Mouse (Mus musculus) megakaryocyte progenitor cell, adult 5-6 weeks (primary cell): Measurements from ENCODE around the gene Runx1. TPM values are rescaled to one million over a fixed set of nuclear protein-coding genes. Genes with fewer than 3 reads are reported as not detected.
A peak's percentile ranks its signal among the peaks of the same experiment; 100 is the strongest.

Source experiments
- ATAC-seq: replicated peaks from 2 replicates; pipeline ENCODE4 v1.8.0; 2016; ENCODE audit warnings: mild to moderate bottlenecking, moderate TSS enrichment, inconsistent platforms; ENCODE audit not compliant: poor library complexity
- total RNA-seq, 2 experiments: library from RNA; stranded (forward) in 1 of 2; stranded (reverse) in 1 of 2; fragments of 157-497, 149-512 nt in 1 of 2; fragments of 200-1000 nt in 1 of 2; gene quantifications; 2 replicates each; pipeline versions ENCODE4 v1.2.3 to v1.2.4; 2015 to 2017

Gene Runx1
- total RNA-seq, 2 experiments from 2014 or later = 51.3 to 107 TPM

DNA sequence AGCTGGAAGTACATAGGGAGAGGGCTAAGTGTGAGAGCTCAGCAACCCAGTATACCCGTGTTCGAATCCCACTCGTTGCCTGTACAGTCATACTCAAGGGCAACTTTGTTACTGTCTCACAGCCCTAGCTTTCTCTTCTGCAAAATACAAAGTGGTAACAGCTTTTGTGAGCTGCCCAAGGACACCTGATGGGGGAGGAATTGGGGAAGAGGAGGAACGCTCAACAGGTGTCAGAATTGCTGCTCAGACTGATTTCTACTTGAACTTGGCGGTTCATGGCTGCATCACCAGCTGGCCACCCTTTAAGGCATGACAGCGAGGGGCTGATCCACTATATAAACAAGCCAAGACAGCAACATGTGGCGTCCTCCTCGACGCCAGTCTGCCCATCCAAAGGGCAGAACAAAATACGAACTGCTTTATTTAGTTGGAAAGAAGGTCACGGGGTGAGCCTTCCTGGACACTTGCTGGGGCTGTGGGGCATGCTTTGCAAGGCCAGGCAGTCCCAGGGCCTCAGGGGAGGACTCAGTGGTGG is 151.0 kb downstream of the Runx1 start:
- ATAC-seq = no peak

DNA sequence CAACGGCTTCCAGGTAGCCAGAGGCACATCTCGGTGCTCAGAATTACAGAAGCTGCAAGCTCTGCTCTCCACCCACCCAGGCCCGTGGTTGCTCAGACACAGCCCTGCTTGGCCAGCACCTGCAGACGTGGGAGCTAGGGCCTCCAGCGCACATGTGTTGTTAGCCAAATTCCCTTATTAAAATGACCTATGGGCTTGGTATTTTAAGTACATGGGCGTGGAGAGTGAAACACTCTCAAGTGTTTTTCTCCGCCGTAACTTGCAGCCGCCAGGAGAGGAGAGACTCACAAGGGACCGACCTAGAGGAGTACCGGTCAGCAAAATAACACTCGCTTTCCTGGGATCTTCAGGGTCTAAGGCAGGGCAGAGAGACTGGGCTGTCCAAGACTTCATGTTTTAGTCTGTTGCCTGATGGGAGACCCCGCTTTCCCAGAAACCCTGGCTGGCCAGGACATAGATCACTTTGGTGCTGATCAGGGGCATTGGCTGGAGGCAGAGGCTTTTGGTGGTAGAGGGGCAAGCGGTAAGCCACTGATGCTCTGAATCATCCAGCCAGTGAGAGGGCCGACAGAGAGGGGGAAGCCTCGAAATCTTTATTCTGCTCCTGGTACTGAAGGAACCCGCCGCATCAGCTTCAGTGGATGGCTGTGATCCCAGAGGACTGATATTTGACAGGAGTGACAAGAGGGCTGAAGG is 151.7 kb downstream of the Runx1 start:
- no peak for ATAC-seq

DNA sequence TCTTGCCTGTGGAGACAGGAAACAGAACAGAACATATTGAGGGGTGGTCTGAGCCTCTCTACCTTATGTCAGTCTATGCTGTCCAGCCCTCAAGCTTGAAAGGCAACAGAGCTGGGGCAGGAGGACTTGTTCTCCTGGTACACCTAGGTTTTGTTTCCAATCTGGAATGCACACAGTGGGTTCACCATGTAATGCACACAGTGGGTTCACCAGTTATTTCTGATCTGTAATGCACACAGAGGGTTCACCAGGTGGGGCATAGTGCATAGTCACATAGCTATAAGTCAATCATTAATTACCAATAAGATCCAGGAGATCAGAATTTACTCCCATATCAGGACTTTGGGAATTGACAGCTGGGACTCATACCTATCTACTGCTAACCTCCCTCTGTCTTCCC is 157.1 kb downstream of the Runx1 start:
- no peak for ATAC-seq

DNA sequence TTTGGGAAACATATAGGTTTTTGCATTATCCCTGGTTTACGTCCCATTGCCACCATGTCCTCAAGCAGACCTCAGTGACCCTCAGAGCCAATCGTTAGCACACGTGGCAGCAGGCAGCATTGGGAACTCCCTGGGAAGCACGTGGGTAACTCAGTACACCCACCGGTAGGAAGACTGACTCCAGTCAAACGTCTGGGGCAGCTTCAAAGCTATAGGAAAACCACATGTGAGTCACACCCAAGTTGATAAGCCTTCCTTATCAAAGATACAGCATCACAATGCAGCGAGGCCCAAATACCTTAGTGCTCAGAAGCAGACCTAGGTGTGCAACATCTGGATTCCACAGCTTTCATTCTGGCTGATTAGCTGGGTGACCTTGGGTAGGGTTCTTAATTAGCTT is 164.2 kb downstream of the Runx1 start:
- ATAC-seq = no peak; the same call in 1 of the 2 replicates

DNA sequence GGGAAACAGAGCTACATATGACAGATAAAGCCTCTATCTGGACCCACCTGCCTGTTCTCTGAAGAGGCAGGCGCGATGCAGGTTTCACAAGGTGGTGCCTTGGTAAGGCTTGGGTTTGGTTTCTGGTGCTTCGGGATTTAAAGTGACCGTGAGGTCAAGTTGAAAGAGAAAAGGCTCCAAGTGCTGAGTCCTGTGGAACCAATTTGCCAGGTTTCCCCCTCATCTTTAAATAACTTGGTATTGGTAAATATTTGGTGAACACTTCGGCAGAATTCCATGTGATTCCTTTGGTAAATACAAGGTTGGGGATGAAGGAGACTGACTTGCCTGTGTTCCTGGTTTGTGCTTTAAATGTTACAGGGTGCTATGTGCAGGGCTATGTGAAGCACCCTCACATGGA is 169.2 kb downstream of the Runx1 start:
- ATAC-seq = no peak

DNA sequence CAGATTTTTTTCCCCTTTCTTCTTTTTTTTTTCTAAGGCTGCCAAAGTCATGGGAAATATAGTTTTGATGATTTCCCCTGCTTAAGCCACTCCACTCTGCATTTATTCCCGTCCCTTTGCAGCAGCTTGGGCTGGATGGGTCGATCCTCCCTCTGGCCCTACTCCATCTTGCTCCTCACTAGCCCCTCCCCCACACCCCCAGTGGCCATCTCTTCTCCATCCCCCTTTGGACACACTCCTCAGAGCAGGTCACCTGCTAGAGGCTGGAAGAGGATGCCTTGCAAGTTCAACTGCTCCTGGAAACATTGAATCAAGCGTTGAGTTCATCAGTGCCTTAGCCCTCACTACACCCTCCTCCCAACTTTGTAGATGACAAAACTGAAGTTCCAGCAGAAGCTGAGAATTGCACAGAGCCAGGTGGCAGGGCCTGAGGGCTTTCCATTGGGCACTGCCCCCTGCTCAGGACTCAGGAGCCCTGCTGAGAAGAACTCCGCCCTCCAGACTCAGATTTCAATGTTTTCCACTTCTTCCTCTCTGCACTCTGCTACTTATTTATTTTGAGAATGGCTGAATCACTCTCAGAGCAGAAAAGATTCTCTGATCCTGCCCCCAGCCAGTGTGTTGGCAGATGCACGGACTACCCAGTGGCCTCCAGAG is 171.5 kb downstream of the Runx1 start:
- ATAC-seq = no peak; the same call in 1 of the 2 replicates

DNA sequence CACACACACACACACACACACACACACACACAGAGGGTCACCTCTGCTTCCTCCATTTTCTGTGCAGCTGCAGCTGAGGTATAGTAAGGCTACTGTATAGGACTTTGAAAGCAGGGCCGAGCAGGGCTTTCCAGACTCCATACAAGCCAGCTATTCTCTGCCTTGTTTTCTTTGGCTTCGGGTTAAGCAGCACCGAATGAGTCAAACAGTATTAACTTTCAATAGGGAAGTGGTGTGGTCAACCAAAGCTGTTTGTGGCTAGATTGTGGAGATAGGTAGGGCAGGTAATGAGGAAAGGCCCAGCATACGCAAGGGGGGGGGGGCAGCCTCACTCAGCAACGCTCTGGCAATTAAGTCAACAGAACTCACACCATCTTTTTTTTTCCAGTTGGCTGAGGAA is 172.1 kb downstream of the Runx1 start:
- peak; percentile 62 for ATAC-seq

DNA sequence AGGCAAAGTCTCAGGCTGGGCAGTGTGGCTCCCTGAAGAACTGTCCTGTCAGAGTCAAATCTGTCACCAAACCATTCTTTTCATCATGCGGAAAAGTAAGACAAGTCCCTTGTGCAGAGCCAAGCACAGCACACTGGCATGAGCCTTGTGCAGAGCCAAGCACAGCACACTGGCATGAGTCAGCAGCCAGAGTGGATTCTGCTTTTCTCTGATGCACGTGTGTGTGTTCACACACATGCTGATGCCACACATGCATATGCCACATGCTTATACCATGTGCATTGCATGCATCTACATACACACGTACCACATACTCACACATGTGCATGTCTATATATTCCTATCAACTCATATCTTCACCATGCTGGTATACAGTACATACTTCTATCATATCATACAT is 174.7 kb downstream of the Runx1 start:
- no peak for ATAC-seq

DNA sequence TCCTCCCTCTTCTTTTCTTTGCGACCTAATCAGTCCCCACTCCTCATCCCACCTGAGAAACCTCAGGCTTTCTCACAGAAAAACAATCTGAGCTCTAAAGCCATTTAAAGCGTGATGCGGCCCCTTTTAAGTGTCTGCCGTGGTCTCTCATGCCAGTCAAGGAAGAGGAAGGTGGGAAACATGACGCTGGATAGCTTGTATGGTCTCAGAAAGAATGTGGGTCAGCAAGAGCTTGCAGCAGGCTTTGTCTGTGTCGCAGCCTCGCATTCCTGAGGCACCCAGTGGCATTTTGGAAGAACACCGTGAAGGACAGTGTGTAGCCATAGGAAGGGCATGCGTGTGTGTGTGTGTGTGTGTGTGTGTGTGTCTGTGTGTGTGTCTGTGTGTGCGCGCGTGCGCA is 179.8 kb downstream of the Runx1 start:
- no peak for ATAC-seq

DNA sequence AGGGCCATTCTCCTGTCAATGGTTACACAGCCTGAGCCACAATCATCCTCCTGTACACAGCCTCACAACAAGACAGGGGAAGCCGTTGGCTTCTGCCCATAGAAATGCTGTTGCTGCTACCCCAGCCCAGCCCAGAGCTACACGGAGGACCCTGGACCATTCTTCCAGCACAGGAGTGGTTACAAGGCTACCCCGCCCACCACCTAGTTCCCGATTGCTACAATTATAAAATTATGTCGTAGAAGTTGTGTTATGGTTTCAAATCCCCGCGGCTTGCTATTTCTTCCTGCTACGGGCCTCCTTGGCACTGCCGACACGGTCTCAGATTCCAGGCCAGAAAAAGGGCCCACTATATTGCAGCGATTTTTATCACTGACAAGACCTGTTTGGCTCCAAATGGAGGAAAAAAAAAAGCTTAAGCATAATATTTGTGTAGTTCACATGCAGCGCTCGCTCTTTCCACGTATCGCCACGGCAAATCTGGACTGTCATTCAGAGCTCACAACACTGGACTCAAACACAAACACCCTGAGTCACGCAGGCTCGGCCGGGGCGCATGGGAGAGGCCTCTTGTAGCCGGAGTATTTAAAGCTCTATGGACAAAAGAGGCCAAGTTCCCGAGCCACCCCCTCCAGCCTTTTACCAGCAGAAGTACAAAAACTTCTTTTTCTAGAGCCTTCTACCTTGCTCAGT is 180.4 kb downstream of the Runx1 start:
- ATAC-seq = no peak

DNA sequence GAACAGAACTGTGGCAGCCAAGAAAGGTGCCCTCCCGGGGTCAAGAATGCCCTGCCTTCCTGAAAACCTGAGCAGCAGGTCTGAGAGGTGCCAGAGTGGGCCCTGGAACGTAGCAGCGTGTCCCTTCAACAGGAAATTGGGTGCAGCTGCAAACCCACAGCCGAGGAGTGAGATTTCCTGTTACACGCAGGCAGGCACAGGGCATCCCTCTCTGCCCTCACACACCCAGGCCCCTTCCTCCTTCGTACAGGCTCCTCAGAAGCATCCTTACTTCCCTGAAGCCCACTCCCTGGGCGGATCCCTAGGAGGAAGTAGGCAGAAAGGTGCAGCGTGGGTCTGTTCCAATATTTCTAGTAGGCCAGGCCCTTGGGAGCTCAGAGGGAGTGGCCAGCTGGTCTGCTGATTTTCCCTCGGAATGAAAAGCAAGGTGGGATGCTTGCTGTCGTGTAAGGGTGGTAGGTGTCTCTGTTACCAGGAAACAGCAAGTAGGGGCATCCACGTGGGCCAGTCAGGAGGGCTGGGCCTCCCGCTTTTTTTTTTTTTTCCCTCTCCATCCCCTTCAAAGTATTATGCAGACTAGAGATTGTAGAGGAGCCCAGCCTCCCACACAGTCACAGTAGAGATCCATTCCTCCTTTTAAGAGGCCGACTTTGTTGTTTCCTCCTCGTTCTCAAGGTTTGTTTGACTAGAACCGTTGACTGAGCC is 181.1 kb downstream of the Runx1 start:
- peak; percentile 47 for ATAC-seq

DNA sequence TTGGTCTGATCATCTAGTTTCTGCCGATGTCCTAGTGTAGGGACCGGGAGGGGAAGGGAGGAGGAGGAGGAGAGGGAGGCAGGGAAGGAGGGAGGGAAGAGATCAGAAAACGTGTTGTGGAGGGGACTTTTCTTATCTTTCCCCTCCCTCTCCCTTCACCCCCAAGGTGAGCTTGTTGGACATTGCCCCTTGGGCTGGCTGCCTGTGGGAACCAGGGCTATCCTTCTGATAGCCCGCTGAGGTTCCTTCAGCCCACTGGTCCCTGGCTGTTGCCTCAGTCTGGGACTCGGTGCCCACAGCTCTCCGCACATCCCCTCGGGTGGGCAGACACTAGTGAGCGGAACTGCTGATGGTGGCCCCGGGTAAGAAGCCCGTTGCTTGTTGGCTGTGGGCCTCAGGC is 181.6 kb downstream of the Runx1 start:
- no peak for ATAC-seq

DNA sequence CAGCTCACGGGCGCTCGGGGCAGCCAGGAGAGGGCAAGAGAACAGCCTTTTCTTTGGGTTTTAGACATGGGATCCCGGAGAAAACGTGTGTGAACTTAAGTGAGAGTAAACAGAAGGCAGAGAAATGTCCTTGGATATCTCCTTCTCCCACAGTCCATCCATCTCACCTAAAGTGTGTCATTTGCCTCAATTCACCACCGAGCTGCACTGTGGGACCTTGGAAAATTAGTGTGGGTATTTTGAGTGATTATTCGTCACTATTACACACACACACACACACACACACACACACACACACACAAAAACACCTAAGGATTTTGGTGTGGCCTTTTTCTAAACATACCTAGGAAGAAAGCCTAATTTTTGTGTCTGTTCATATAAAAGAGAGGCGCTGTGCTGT is 183.7 kb downstream of the Runx1 start:
- ATAC-seq = no peak

DNA sequence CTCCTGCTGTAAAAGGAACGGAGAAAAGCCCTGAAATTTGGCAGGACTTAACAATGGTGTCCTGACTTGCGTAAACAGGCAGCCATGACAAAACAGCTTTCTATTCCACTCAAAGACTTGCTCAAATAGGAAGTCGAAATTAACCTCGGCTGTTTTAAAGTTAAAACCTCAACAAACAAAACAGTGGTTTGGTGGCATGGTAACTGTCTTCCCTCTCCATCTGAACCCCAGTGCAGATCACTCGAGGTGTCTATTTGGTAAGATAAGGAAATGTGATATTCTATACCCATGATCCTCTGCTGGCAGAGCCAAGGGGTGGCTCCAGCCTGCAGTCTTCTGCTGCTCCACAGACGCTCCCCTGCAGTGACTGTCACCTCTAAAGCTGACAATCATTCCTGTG is 184.9 kb downstream of the Runx1 start:
- peak; percentile 60 for ATAC-seq

DNA sequence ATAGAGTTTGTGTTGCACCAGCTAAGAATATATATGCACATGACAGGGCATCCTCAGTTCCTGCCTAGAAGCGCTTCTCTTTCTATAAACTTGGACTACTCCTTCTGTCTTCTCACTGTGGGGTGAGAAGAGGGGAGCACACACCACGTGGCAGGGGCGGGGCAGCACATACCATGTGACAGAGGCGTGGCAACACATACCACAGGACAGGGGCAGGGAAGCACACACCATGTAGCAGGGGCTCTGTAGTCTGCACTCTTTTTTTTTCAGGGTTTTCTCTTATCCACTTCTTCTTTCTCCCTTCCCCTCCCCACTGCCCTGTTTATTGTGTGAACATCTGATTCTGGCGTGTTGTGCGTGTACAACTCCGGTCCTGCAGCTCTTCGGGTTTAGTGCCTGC is 186.9 kb downstream of the Runx1 start:
- peak; percentile 62 for ATAC-seq

DNA sequence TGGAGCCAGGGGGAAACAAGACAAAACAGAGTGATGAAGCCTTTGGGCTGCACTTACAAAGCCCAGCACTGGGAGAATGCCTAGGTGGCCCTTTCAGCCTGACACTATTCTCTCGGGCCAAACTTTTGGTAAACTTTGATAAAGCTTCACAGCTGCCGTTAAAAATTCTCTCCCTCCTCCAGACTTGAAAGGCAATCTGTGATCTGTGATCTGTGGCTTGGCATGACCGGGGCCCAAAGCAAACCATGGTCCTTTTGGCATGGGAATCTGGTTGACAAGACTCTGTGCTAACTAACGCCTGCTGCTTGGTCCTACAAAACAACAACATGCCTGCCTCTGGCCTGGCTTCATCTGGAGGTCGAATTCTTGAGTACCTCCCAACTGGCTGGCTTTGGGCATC is 188.9 kb downstream of the Runx1 start:
- peak; percentile 32 for ATAC-seq

DNA sequence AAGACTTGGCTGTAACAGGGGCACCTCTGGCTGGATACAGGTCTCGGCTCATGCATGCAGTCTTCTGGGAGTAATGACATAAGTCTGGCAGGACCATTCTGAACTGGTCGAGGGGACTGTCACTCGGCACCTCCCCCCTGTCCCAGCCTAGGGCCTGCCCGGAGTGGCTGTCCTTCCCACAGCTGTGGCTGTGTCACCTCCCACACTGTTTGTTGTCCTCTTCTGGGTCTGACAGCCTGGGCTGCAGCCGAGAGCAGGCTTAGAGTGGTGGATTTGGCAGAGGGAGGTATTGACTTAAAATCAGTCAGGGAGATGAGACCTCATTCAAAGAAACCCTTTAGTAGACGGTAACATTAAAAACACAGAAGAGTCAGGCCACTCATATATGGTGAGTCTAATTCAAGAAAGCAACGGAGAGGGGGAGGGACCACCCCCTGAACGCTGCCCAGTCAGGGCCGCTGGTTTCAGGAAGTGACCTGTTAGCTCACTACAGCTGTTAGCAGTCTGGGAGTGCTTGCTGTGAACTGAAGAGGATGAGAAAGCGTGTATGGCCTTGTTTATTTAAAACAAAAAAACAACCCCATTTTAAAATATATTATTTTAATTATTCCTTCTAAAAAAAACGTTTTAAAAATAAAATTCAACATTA is 193.7 kb downstream of the Runx1 start:
- no peak for ATAC-seq

DNA sequence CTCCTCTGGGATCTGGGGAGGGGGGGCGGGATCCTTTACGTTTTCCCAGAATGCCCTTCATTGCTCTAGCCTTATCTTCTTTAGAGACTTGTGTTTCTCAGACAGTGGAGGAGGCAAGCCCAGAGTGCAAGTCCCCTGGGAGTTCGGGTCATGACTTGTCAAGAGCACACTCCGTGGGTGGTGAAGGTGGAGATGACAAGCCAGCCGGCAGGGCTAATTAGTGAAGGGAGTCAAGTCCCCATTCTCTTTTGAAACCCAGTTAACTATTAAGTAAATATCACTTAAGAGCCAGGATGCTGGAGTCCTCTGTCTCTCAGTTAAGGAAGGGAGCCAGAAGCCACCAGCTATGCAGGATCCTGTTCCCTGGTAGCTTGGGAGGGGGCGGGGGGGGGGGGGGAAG is 194.3 kb downstream of the Runx1 start:
- ATAC-seq = no peak

DNA sequence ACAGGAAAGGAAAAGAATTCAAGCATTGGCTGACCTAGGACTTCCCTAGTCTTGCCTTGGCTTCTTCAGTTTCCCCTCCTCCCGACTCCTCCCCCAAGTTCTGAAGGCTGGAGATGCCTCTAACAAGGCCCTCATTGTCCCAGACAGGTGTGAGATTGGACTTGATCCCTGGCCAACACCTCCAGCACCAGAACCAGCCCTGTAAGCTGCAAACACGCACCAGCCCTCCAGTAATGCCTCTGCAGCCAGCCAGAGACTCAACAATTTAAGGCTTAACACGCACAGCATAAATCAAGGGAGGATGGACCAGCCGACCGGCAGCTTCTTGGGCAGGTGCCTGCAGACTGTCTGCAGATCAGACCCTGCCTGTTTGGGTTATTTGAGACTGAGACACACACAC is 195.0 kb downstream of the Runx1 start:
- no peak for ATAC-seq

DNA sequence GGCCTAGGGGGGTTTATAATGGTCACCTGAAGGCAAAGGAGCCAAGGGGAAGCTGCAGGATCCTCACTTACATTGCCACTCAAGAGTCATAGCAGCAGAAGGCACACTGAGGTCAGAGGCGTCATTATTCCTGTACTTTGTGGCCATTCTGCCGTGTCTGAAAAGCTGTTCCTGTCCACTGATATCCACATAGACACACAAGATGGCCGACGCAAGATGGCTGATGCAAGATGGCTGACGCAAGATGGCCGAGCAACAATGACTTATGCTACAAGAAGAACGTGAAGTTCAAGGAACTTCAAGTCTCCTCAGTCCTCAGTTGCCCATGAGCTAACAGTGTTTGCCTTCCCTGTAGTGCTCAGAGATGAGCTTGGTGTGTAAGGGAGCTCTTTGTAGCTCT is 196.1 kb downstream of the Runx1 start:
- no peak for ATAC-seq

DNA sequence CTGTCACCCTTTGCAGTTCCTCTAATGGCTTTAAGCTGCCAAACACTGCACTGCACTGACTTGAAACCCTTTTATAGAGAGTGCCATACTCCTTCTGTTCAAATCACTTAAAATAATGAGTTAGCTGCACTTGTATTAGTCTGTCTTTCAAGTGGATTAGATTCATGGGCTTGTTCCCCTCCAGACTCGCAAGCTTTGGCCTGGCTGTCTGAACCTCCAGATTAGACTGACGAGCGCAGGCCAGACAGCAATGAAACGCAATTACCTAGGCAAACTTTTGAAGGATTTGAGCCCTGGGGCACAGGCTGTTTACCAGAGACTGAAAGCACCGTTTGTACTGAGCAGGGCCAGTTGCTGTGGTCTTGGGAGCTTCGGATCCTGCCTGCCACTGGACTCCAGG is 198.7 kb downstream of the Runx1 start:
- no peak for ATAC-seq
